Mouse (Mus musculus): Measurements from ENCODE around the gene Xpr1. TPM values are rescaled to one million over a fixed set of nuclear protein-coding genes. Genes with fewer than 3 reads are reported as not detected.
A peak's percentile ranks its signal among the peaks of the same experiment; 100 is the strongest.

Gene Xpr1
- polyA plus RNA-seq, 2 experiments: 2.4 to 4.2 TPM

- Histone ChIP-seq H3K4me1 (replicated peaks; ENCODE audit: control insufficient read depth in 2 of 2, insufficient read depth in 2 of 2, low read length in 1 of 2) (peaks cover 0 to 9% of the 10 kb centered on the region in 2 experiments), H3K4me2 (ENCODE audit: low read depth) (no peak overlapping the region), H3K9ac (replicated peaks) (no peak overlapping the region), H3K27me3 (ENCODE audit: control insufficient read depth, insufficient read depth, low read length) (no peaks in the 10 kb centered on the region), H3K36me3 (replicated peaks; ENCODE audit: control insufficient read depth, insufficient read depth, low read depth) (no peaks in the 10 kb centered on the region), H3K27ac (no peak overlapping the region), H3K4me3 (ENCODE audit: insufficient read depth in 1 of 2, low read depth in 2 of 2, low read length in 2 of 2) (no peak overlapping the region), H3K9me3 (ENCODE audit: control insufficient read depth, low read length) (no peaks in the 10 kb centered on the region)
- 68% methylated on average over 2 of the region's 2 CpGs for WGBS (ENCODE audit: insufficient replicate concordance)
- TF ChIP-seq CTCF (IDR thresholded peaks at IDR 0.05; ENCODE audit: low read depth) (no peak), EP300 (IDR thresholded peaks at IDR 0.05; ENCODE audit: low read depth) (no peak)
- no peak for DNase-seq (ENCODE audit: low read depth in 3 of 3, low spot score in 3 of 3)
- no peak for ATAC-seq (ENCODE audit: insufficient read depth)
Measured at GRCm38 (mm10) chr1:155344019-155344418, 73.2 kb downstream of the Xpr1 start.

- H3K36me3 ChIP-seq (replicated peaks; ENCODE audit: control insufficient read depth, insufficient read depth, low read depth): no peaks in the 10 kb centered on the region
- WGBS (ENCODE audit: insufficient replicate concordance): 66% methylated on average over 2 of the region's 2 CpGs
Measured at GRCm38 (mm10) chr1:155339622-155340021, 77.6 kb downstream of the Xpr1 start.

GRCm38 (mm10) chr1:155337315-155337714 lies 79.9 kb downstream of the Xpr1 start:
- DNase-seq (ENCODE audit: low read depth in 3 of 3, low spot score in 3 of 3) (no peak), ATAC-seq (ENCODE audit: insufficient read depth) (peak; percentile 84)
- Histone ChIP-seq H3K27me3 (ENCODE audit: control insufficient read depth, insufficient read depth, low read length) (no peaks in the 10 kb centered on the region), H3K36me3 (replicated peaks; ENCODE audit: control insufficient read depth, insufficient read depth, low read depth) (no peaks in the 10 kb centered on the region), H3K4me1 (replicated peaks; ENCODE audit: control insufficient read depth in 2 of 2, insufficient read depth in 2 of 2, low read length in 1 of 2) (peaks cover 14 to 18% of the 10 kb centered on the region in 2 experiments), H3K9me3 (ENCODE audit: control insufficient read depth, low read length) (no peaks in the 10 kb centered on the region), H3K4me3 (ENCODE audit: insufficient read depth in 1 of 2, low read depth in 2 of 2, low read length in 2 of 2) (no peak overlapping the region), H3K9ac (replicated peaks) (no peak overlapping the region), H3K4me2 (ENCODE audit: low read depth) (no peak overlapping the region), H3K27ac (no peak overlapping the region)
- TF ChIP-seq CTCF (IDR thresholded peaks at IDR 0.05; ENCODE audit: low read depth) (no peak), EP300 (IDR thresholded peaks at IDR 0.05; ENCODE audit: low read depth) (no peak)
- WGBS (ENCODE audit: insufficient replicate concordance): 53% methylated on average over 4 of the region's 4 CpGs

More at GRCm38 (mm10) chr1:155339622-155340021, 77.6 kb downstream of the Xpr1 start:
- Histone ChIP-seq H3K4me3 (ENCODE audit: insufficient read depth in 1 of 2, low read depth in 2 of 2, low read length in 2 of 2) (no peak overlapping the region), H3K27ac (no peak overlapping the region), H3K9me3 (ENCODE audit: control insufficient read depth, low read length) (no peaks in the 10 kb centered on the region), H3K4me1 (replicated peaks; ENCODE audit: control insufficient read depth in 2 of 2, insufficient read depth in 2 of 2, low read length in 1 of 2) (peaks cover 14 to 18% of the 10 kb centered on the region in 2 experiments), H3K4me2 (ENCODE audit: low read depth) (no peak overlapping the region), H3K9ac (replicated peaks) (no peak overlapping the region), H3K27me3 (ENCODE audit: control insufficient read depth, insufficient read depth, low read length) (no peaks in the 10 kb centered on the region)
- TF ChIP-seq EP300 (IDR thresholded peaks at IDR 0.05; ENCODE audit: low read depth): no peak
- DNase-seq (ENCODE audit: low read depth in 3 of 3, low spot score in 3 of 3) (no peak), ATAC-seq (ENCODE audit: insufficient read depth) (no peak)

GRCm38 (mm10) chr1:155335963-155336362 lies 81.3 kb downstream of the Xpr1 start:
- Histone ChIP-seq H3K4me2 (ENCODE audit: low read depth) (no peak overlapping the region), H3K4me1 (replicated peaks; ENCODE audit: control insufficient read depth in 2 of 2, insufficient read depth in 2 of 2, low read length in 1 of 2) (peaks cover 14 to 18% of the 10 kb centered on the region in 2 experiments), H3K27me3 (ENCODE audit: control insufficient read depth, insufficient read depth, low read length) (no peaks in the 10 kb centered on the region), H3K36me3 (replicated peaks; ENCODE audit: control insufficient read depth, insufficient read depth, low read depth) (no peaks in the 10 kb centered on the region), H3K4me3 (ENCODE audit: insufficient read depth in 1 of 2, low read depth in 2 of 2, low read length in 2 of 2) (no peak overlapping the region), H3K9ac (replicated peaks) (no peak overlapping the region), H3K27ac (no peak overlapping the region), H3K9me3 (ENCODE audit: control insufficient read depth, low read length) (no peaks in the 10 kb centered on the region)
- DNase-seq (ENCODE audit: low read depth in 3 of 3, low spot score in 3 of 3): no peak
- no peak for ATAC-seq (ENCODE audit: insufficient read depth)
- no peak for TF ChIP-seq CTCF (IDR thresholded peaks at IDR 0.05; ENCODE audit: low read depth)
- no peak for TF ChIP-seq EP300 (IDR thresholded peaks at IDR 0.05; ENCODE audit: low read depth)
- 36% methylated on average over 6 of the region's 6 CpGs for WGBS (ENCODE audit: insufficient replicate concordance)

- no peak for ATAC-seq (ENCODE audit: insufficient read depth)
- TF ChIP-seq CTCF (IDR thresholded peaks at IDR 0.05; ENCODE audit: low read depth): no peak
- no peak for TF ChIP-seq EP300 (IDR thresholded peaks at IDR 0.05; ENCODE audit: low read depth)
- no peak overlapping the region for H3K27ac ChIP-seq
- H3K4me2 ChIP-seq (ENCODE audit: low read depth): no peak overlapping the region
- no peaks in the 10 kb centered on the region for H3K36me3 ChIP-seq (replicated peaks; ENCODE audit: control insufficient read depth, insufficient read depth, low read depth)
- peak in 2 of 3 experiments; percentile 14 to 16 for DNase-seq (ENCODE audit: low read depth in 3 of 3, low spot score in 3 of 3)
- H3K4me3 ChIP-seq (ENCODE audit: insufficient read depth in 1 of 2, low read depth in 2 of 2, low read length in 2 of 2): no peak overlapping the region
- WGBS (ENCODE audit: insufficient replicate concordance): 6% methylated on average over 1 of the region's 1 CpGs
- H3K27me3 ChIP-seq (ENCODE audit: control insufficient read depth, insufficient read depth, low read length): no peaks in the 10 kb centered on the region
- no peak overlapping the region for H3K9ac ChIP-seq (replicated peaks)
- H3K9me3 ChIP-seq (ENCODE audit: control insufficient read depth, low read length): no peaks in the 10 kb centered on the region
- H3K4me1 ChIP-seq (replicated peaks; ENCODE audit: control insufficient read depth in 2 of 2, insufficient read depth in 2 of 2, low read length in 1 of 2): peaks cover 18 to 20% of the 10 kb centered on the region in 2 experiments
Measured at GRCm38 (mm10) chr1:155322183-155322582, 95.0 kb downstream of the Xpr1 start.

Measured in liver, embryonic 14.5 days (tissue).